Mouse (Mus musculus) midbrain, embryonic 14.5 days (tissue): ENCODE results near the gene Zfp961. TPM values are rescaled to one million over a fixed set of nuclear protein-coding genes. Genes with fewer than 3 reads are reported as not detected.

Source experiments
- ATAC-seq: fragments of 200-750 bp; cut with Nextera tagmentation; 2 replicates; pipeline ENCODE4 v1.8.0; 2017; ENCODE audit warnings: moderate number of reproducible peaks, moderate library complexity; ENCODE audit not compliant: low FRiP score, low TSS enrichment
- DNase-seq: peaks from one replicate; pipeline ENCODE4 v3.0.0-alpha.2; 2015
- H3K27ac ChIP-seq: fragments of 300-500 bp; sonication (generic); replicated peaks from 2 replicates; pipeline ENCODE4 v1.5.1; 2014; ENCODE audit warnings: mild to moderate bottlenecking, low read depth, low read length, moderate library complexity
- H3K27me3 ChIP-seq: fragments of 300-500 bp; sonication (generic); 2 replicates; pipeline ENCODE4 v1.6.1; 2014; ENCODE audit warnings: low read length, control low read depth, mixed read lengths; ENCODE audit not compliant: control insufficient read depth, insufficient read depth
- H3K36me3 ChIP-seq: fragments of 300-500 bp; sonication (generic); 2 replicates; pipeline ENCODE4 v1.6.1; 2014; ENCODE audit warnings: low read length, control low read depth; ENCODE audit not compliant: control insufficient read depth, insufficient read depth
- H3K4me1 ChIP-seq: fragments of 300-500 bp; sonication (generic); 2 replicates; pipeline ENCODE4 v1.6.1; 2014; ENCODE audit warnings: mild to moderate bottlenecking, antibody characterized with exemption, low read length, control low read depth; ENCODE audit not compliant: control insufficient read depth, insufficient read depth
- H3K4me2 ChIP-seq: fragments of 300-500 bp; sonication (generic); 2 replicates; pipeline ENCODE4 v1.6.1; 2014; ENCODE audit warnings: mild to moderate bottlenecking, low read length, moderate library complexity
- H3K4me3 ChIP-seq: fragments of 300-500 bp; sonication (generic); replicated peaks from 2 replicates; pipeline ENCODE4 v1.5.1; 2014; ENCODE audit warnings: low read depth, low read length
- H3K9ac ChIP-seq: fragments of 300-500 bp; sonication (generic); replicated peaks from 2 replicates; pipeline ENCODE4 v1.6.1; 2014; ENCODE audit warnings: mild to moderate bottlenecking, low read length, moderate library complexity
- H3K9me3 ChIP-seq: fragments of 300-500 bp; sonication (generic); 2 replicates; pipeline ENCODE4 v1.6.1; 2016; ENCODE audit warnings: low read length, control low read depth, mixed read lengths; ENCODE audit not compliant: control insufficient read depth
- WGBS: fragments of 180-500 bp; shearing (Covaris S2); extraction: QIAGEN DNeasy Blood & Tissue Kit; methylation state at CpG from one replicate; pipeline ENCODE4 v1.1.7; 2014; 5-methylcytosine and 5-hydroxymethylcytosine counted together
- polyA plus RNA-seq: library from polyadenylated mRNA; unstranded; fragments of >200 nt; fragmentation: Nextera tagmentation; extraction: Ambion mirVana; gene quantifications from 2 replicates; pipeline ENCODE4 v1.2.1, GENCODE M21; 2014

Zfp961 gene
- polyA plus RNA-seq, 1 experiment from 2014 or later: 23.3 TPM

- Histone ChIP-seq H3K36me3 (peaks cover 38% of the 10 kb centered on the region), H3K27me3 (no peaks in the 10 kb centered on the region), H3K4me1 (no peaks in the 10 kb centered on the region), H3K9ac (no peak overlapping the region), H3K9me3 (0 out of 2 replicates have a peak, but pooled peaks cover 4% of the 10 kb centered on the region), H3K4me2 (no peak overlapping the region), H3K4me3 (no peak overlapping the region), H3K27ac (no peak overlapping the region)
- 94% methylated on average over 6 of the region's 6 CpGs for WGBS
- DNase-seq: no peak
- ATAC-seq: no peak
These were observed 17.3 kb downstream of the Zfp961 start for GRCm38 (mm10) chr8:71968100-71968499.

DNA sequence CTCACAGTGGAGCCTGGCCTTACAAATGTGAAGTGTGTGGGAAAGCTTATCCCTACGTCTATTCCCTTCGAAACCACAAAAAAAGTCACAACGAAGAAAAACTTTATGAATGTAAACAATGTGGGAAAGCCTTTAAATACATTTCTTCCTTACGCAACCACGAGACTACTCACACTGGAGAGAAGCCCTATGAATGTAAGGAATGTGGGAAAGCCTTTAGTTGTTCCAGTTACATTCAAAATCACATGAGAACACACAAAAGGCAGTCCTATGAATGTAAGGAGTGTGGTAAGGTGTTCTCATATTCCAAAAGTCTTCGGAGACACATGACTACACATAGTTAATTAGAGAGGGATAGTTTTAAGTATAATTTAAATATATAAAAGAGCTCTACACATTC is 17.8 kb downstream of the Zfp961 start:
- DNase-seq (no peak), ATAC-seq (no peak)
- Histone ChIP-seq H3K9me3 (0 out of 2 replicates have a peak, but pooled peaks cover 4% of the 10 kb centered on the region), H3K36me3 (peaks cover 38% of the 10 kb centered on the region), H3K27ac (no peak overlapping the region), H3K27me3 (no peaks in the 10 kb centered on the region), H3K4me3 (no peak overlapping the region), H3K9ac (no peak overlapping the region), H3K4me2 (no peak overlapping the region), H3K4me1 (no peaks in the 10 kb centered on the region)
- 96% methylated on average over 6 of the region's 6 CpGs for WGBS

DNA sequence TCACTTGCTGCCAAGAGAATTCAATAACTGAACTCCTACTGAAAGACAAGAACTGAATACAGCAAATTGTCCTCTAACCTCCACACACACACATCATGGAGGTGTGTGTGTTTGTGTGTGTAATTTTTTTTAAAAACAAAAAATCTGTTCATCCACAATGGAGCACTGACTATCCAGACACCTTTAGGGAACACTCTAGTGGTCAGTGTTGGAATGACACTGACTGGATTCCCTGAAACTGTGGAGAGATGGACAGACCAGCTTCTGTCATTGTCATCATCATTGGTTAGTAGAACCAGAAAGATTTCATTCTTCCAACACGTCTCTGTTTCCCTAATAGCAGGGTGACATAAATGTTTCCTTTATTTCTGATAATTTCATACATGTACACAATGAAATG is 21.1 kb downstream of the Zfp961 start:
- WGBS: 71% methylated on average over 1 of the region's 1 CpGs

GRCm38 (mm10) chr8:71974211-71974610 is 23.4 kb downstream of the Zfp961 start:
- 77% methylated on average over 3 of the region's 3 CpGs for WGBS
- Histone ChIP-seq H3K4me2 (no peak overlapping the region), H3K4me3 (no peak overlapping the region), H3K9me3 (no peaks in the 10 kb centered on the region), H3K4me1 (no peaks in the 10 kb centered on the region), H3K36me3 (peaks cover 2% of the 10 kb centered on the region), H3K27me3 (no peaks in the 10 kb centered on the region), H3K27ac (no peak overlapping the region), H3K9ac (no peak overlapping the region)
- ATAC-seq (no peak), DNase-seq (no peak)

More for the DNA sequence above, 21.1 kb downstream of the Zfp961 start:
- H3K9me3 ChIP-seq: no peaks in the 10 kb centered on the region
- H3K36me3 ChIP-seq: peaks cover 24% of the 10 kb centered on the region
- no peaks in the 10 kb centered on the region for H3K4me1 ChIP-seq
- no peak overlapping the region for H3K4me3 ChIP-seq
- H3K4me2 ChIP-seq: no peak overlapping the region
- H3K9ac ChIP-seq: no peak overlapping the region
- DNase-seq: peak; percentile 63
- H3K27ac ChIP-seq: no peak overlapping the region
- ATAC-seq: no peak
- no peaks in the 10 kb centered on the region for H3K27me3 ChIP-seq

GRCm38 (mm10) chr8:71981032-71981431 is 30.2 kb downstream of the Zfp961 start:
- Histone ChIP-seq H3K4me1 (no peaks in the 10 kb centered on the region), H3K27me3 (no peaks in the 10 kb centered on the region), H3K4me2 (no peak overlapping the region), H3K9me3 (no peaks in the 10 kb centered on the region), H3K27ac (no peak overlapping the region), H3K9ac (no peak overlapping the region), H3K4me3 (no peak overlapping the region), H3K36me3 (no peaks in the 10 kb centered on the region)
- DNase-seq (no peak), ATAC-seq (no peak)
- WGBS: 78% methylated on average over 2 of the region's 2 CpGs

DNA sequence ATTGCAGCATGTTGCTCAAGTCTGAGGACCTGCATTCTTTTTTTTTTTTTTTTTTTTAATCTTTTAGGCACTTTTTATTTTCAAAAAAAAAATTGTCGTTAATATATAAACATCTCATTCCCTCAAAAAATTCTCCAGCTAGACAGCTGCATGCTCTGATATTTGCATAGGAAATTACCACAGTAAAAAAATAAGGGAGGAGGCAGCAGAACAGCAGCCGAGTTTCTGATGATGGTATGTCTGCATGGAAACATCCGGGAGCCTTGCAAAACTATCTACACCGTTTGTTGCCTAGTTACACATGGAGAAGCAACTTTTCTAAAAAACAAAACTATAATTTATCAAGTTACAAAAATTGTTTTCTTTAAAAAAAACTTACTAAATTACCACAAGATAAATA is 30.6 kb downstream of the Zfp961 start:
- no peaks in the 10 kb centered on the region for H3K4me1 ChIP-seq
- H3K27me3 ChIP-seq: no peaks in the 10 kb centered on the region
- 90% methylated on average over 4 of the region's 4 CpGs for WGBS
- DNase-seq: no peak
- no peak overlapping the region for H3K4me2 ChIP-seq
- no peak overlapping the region for H3K9ac ChIP-seq
- H3K36me3 ChIP-seq: no peaks in the 10 kb centered on the region
- no peak for ATAC-seq
- H3K4me3 ChIP-seq: no peak overlapping the region
- H3K27ac ChIP-seq: no peak overlapping the region
- no peaks in the 10 kb centered on the region for H3K9me3 ChIP-seq

DNA sequence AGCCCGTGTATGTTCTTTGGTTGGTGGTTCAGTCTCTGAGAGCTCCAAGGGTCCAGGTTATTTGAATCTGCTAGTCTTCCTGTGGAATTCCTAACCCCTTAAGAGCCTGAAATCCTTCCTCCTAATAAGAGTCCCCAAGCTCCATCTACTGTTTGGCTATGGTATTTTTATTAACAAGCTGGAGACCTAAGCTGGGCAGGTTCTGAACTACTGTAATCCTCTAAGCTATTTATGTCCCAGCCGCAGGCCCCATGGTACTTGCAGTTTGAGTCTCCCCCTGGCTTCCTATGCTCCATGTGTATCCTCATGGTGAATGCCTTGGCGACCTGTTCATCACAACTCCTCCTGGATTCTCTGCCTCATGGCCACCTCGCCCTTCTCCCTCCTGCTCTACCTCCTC is 33.8 kb downstream of the Zfp961 start:
- Histone ChIP-seq H3K9ac (no peak overlapping the region), H3K9me3 (no peaks in the 10 kb centered on the region), H3K4me3 (no peak overlapping the region), H3K4me2 (no peak overlapping the region), H3K36me3 (no peaks in the 10 kb centered on the region), H3K4me1 (no peaks in the 10 kb centered on the region), H3K27ac (no peak overlapping the region), H3K27me3 (no peaks in the 10 kb centered on the region)
- 61% methylated on average over 4 of the region's 4 CpGs for WGBS
- ATAC-seq (no peak), DNase-seq (peak; percentile 51)

DNA sequence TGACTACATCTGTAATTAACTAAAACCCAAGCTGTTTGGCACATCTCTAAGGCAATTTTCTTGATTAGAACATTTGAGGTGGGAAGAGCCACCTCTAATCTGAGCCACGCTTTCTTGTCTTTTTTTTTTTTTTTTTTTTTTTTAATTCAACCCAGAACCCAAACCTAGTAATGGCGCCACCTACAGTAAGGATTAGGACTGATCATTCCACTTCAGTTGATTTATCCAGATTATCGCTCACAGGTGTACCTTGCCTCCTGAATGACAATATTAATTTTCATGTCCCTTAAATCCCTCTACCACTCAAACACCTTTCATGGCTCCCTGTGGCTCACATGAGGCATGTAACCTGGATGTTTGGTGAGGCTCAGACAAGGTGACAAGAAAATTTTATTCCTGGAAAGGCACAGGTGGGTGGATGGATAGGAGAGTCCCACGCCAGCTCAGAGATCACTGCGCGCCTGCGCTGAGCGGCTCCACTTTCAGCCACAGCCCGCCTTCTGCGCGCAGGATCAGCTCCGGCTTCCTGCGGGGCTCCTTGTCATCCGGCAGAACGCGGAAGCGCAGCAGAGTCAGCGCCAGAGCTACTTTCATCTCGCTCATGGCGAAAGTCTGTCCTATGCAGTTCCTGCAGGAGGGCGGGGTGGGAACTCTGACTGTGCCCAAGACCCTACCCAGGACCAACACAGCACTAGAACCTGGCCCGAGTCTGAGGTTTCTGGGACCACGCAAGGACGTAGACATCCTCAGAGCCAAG is 37.5 kb downstream of the Zfp961 start:
- H3K27ac ChIP-seq: peak overlapping the region; percentile 60
- ATAC-seq: peak; percentile 76
- H3K4me2 ChIP-seq: peak overlapping the region; percentile 66
- peak; percentile 85 for DNase-seq
- WGBS: 11% methylated on average over 24 of the region's 24 CpGs
- no peaks in the 10 kb centered on the region for H3K9me3 ChIP-seq
- no peaks in the 10 kb centered on the region for H3K27me3 ChIP-seq
- H3K9ac ChIP-seq: peak overlapping the region; percentile 66
- H3K4me1 ChIP-seq: no peaks in the 10 kb centered on the region
- no peaks in the 10 kb centered on the region for H3K36me3 ChIP-seq
- H3K4me3 ChIP-seq: peak overlapping the region; percentile 45
